Mouse (Mus musculus): ENCODE measurements around the gene Rbl1. TPM values are rescaled to one million over a fixed set of nuclear protein-coding genes. Genes with fewer than 3 reads are reported as not detected.

Rbl1 gene
- total and polyA plus RNA-seq, 3 experiments, result 14.9 to 27.4 (median 21.9) TPM

GRCm38 (mm10) chr2:157172984-157173383 lies 31.4 kb downstream of the Rbl1 start:
- Histone ChIP-seq H3K4me3 (replicated peaks in 1 of 3; ENCODE audit: low read depth in 2 of 3, low read length in 2 of 3, poor library complexity in 1 of 3) (no peak overlapping the region), H3K36me3 (replicated peaks in 1 of 2; ENCODE audit: control insufficient read depth in 1 of 2, insufficient read depth in 1 of 2, low read length in 1 of 2) (peaks cover 39 to 79% of the 10 kb centered on the region in 2 experiments), H3K27ac (ENCODE audit: insufficient read depth, low read depth) (no peak overlapping the region), H3K79me2 (replicated peaks; ENCODE audit: control insufficient read depth, extremely low read depth, insufficient read depth, poor library complexity, severe bottlenecking) (no peaks in the 10 kb centered on the region), H3K9ac (ENCODE audit: insufficient read depth, low read depth) (no peak overlapping the region), H3K27me3 (replicated peaks) (no peaks in the 10 kb centered on the region), H3K4me2 (ENCODE audit: insufficient read depth, low read depth, poor library complexity, severe bottlenecking) (no peak overlapping the region), H3K9me3 (replicated peaks; ENCODE audit: low read length) (no peaks in the 10 kb centered on the region), H3K4me1 (ENCODE audit: control insufficient read depth in 1 of 2, insufficient read depth in 2 of 2) (no peaks in the 10 kb centered on the region)
- no peak for TF ChIP-seq ETS1 (conservative IDR thresholded peaks at IDR 0.05; ENCODE audit: low read depth, low read length)
- no peak for TF ChIP-seq KAT2A (IDR thresholded peaks at IDR 0.05; ENCODE audit: insufficient replicate concordance, low read length)
- TF ChIP-seq MXI1 (IDR thresholded peaks at IDR 0.05; ENCODE audit: low read depth, low read length), result no peak
- TF ChIP-seq PAX5 (IDR thresholded peaks at IDR 0.05; ENCODE audit: low read length), result no peak
- no peak for TF ChIP-seq SIN3A (IDR thresholded peaks at IDR 0.05; ENCODE audit: low read length)
- in situ Hi-C loops (cut with MboI; ENCODE audit: low pct_ligation_motif_present, low pct_unique_long_range_greater_than_20kb, low sequenced_read_pairs), result no loop called here
- no peak for DNase-seq (ENCODE audit: extremely low read depth)
- dilution Hi-C loops (cut with MboI; ENCODE audit: extremely low pct_ligation_motif_present, extremely low pct_unique_long_range_greater_than_20kb, low sequenced_read_pairs), result no loop called here

- dilution Hi-C loops (cut with MboI; ENCODE audit: extremely low pct_ligation_motif_present, extremely low pct_unique_long_range_greater_than_20kb, low sequenced_read_pairs), result no loop called here
- Histone ChIP-seq H3K4me3 (replicated peaks in 1 of 3; ENCODE audit: low read depth in 2 of 3, low read length in 2 of 3, poor library complexity in 1 of 3) (no peak overlapping the region), H3K36me3 (replicated peaks in 1 of 2; ENCODE audit: control insufficient read depth in 1 of 2, insufficient read depth in 1 of 2, low read length in 1 of 2) (peaks cover 42 to 81% of the 10 kb centered on the region in 2 experiments), H3K9me3 (replicated peaks; ENCODE audit: low read length) (no peaks in the 10 kb centered on the region), H3K27me3 (replicated peaks) (no peaks in the 10 kb centered on the region), H3K9ac (ENCODE audit: insufficient read depth, low read depth) (no peak overlapping the region), H3K4me1 (ENCODE audit: control insufficient read depth in 1 of 2, insufficient read depth in 2 of 2) (no peaks in the 10 kb centered on the region), H3K4me2 (ENCODE audit: insufficient read depth, low read depth, poor library complexity, severe bottlenecking) (no peak overlapping the region), H3K27ac (ENCODE audit: insufficient read depth, low read depth) (no peak overlapping the region), H3K79me2 (replicated peaks; ENCODE audit: control insufficient read depth, extremely low read depth, insufficient read depth, poor library complexity, severe bottlenecking) (no peaks in the 10 kb centered on the region)
- no peak for DNase-seq (ENCODE audit: extremely low read depth)
- in situ Hi-C loops (cut with MboI; ENCODE audit: low pct_ligation_motif_present, low pct_unique_long_range_greater_than_20kb, low sequenced_read_pairs), result no loop called here
- TF ChIP-seq POLR2A (IDR thresholded peaks at IDR 0.05; ENCODE audit: low read depth, low read length), result no peak
- no peak for TF ChIP-seq ZKSCAN1 (IDR thresholded peaks at IDR 0.05; ENCODE audit: borderline replicate concordance, low read depth, low read length)
Measured at GRCm38 (mm10) chr2:157170626-157171025, 33.7 kb downstream of the Rbl1 start.

GRCm38 (mm10) chr2:157170166-157170565 lies 34.2 kb downstream of the Rbl1 start:
- Histone ChIP-seq H3K36me3 (replicated peaks in 1 of 2; ENCODE audit: control insufficient read depth in 1 of 2, insufficient read depth in 1 of 2, low read length in 1 of 2) (peaks cover 43 to 79% of the 10 kb centered on the region in 2 experiments), H3K4me3 (replicated peaks in 1 of 3; ENCODE audit: low read depth in 2 of 3, low read length in 2 of 3, poor library complexity in 1 of 3) (no peak overlapping the region), H3K27me3 (replicated peaks) (no peaks in the 10 kb centered on the region), H3K79me2 (replicated peaks; ENCODE audit: control insufficient read depth, extremely low read depth, insufficient read depth, poor library complexity, severe bottlenecking) (no peaks in the 10 kb centered on the region), H3K4me2 (ENCODE audit: insufficient read depth, low read depth, poor library complexity, severe bottlenecking) (no peak overlapping the region), H3K9me3 (replicated peaks; ENCODE audit: low read length) (no peaks in the 10 kb centered on the region), H3K4me1 (ENCODE audit: control insufficient read depth in 1 of 2, insufficient read depth in 2 of 2) (no peaks in the 10 kb centered on the region), H3K9ac (ENCODE audit: insufficient read depth, low read depth) (no peak overlapping the region), H3K27ac (ENCODE audit: insufficient read depth, low read depth) (no peak overlapping the region)
- in situ Hi-C loops (cut with MboI; ENCODE audit: low pct_ligation_motif_present, low pct_unique_long_range_greater_than_20kb, low sequenced_read_pairs), result no loop called here
- no peak for TF ChIP-seq HCFC1 (IDR thresholded peaks at IDR 0.05; ENCODE audit: low read depth, low read length)
- TF ChIP-seq ETS1 (conservative IDR thresholded peaks at IDR 0.05; ENCODE audit: low read depth, low read length), result no peak
- TF ChIP-seq RCOR1 (conservative IDR thresholded peaks at IDR 0.05; ENCODE audit: low read depth, low read length), result no peak
- no peak for TF ChIP-seq ELF1 (IDR thresholded peaks at IDR 0.05; ENCODE audit: low read depth, low read length)
- TF ChIP-seq CHD2 (IDR thresholded peaks at IDR 0.05; ENCODE audit: low read length), result no peak
- TF ChIP-seq MAX (IDR thresholded peaks at IDR 0.05; ENCODE audit: low read length), result no peak
- no peak for TF ChIP-seq MXI1 (IDR thresholded peaks at IDR 0.05; ENCODE audit: low read depth, low read length)
- TF ChIP-seq POLR2AphosphoS2 (IDR thresholded peaks at IDR 0.05; ENCODE audit: low read depth, low read length), result no peak
- TF ChIP-seq SIN3A (IDR thresholded peaks at IDR 0.05; ENCODE audit: low read length), result no peak
- TF ChIP-seq USF2 (conservative IDR thresholded peaks at IDR 0.05; ENCODE audit: low read depth, low read length), result no peak
- no peak for TF ChIP-seq USF1 (IDR thresholded peaks at IDR 0.05; ENCODE audit: low read depth, low read length)
- TF ChIP-seq RAD21 (IDR thresholded peaks at IDR 0.05; ENCODE audit: low read depth, low read length), result no peak
- no peak for TF ChIP-seq NRF1 (IDR thresholded peaks at IDR 0.05; ENCODE audit: low read depth, low read length)
- TF ChIP-seq JUND (conservative IDR thresholded peaks at IDR 0.05; ENCODE audit: low read depth, low read length), result no peak
- TF ChIP-seq ZNF384 (IDR thresholded peaks at IDR 0.05; ENCODE audit: low read depth, low read length), result no peak
- TF ChIP-seq JUN (IDR thresholded peaks at IDR 0.05; ENCODE audit: insufficient read depth, low read depth, low read length), result no peak
- dilution Hi-C loops (cut with MboI; ENCODE audit: extremely low pct_ligation_motif_present, extremely low pct_unique_long_range_greater_than_20kb, low sequenced_read_pairs), result no loop called here
- DNase-seq (ENCODE audit: extremely low read depth), result no peak

Measured in CH12.LX (cell line).